Mouse (Mus musculus): ENCODE measurements around the gene Rspo1. TPM values are rescaled to one million over a fixed set of nuclear protein-coding genes. Genes with fewer than 3 reads are reported as not detected.
"Not testable (repeated sequence)": the region's sequence is repeated elsewhere in the genome, so short reads cannot be mapped to it uniquely, and the experiment has no call there.

Gene Rspo1
- total RNA-seq (2021): 1 to 10 TPM; 4.6 to 7.8 TPM
- long read RNA-seq, experiment 1, transcript Rspo1-201 (6 exons, 1,834 nt): major isoform, 11 of 11 reads
- long read RNA-seq, experiment 1, partial matches to known transcripts: 0 of 11 reads
- long read RNA-seq, experiment 1, other reads (novel, unspliced or antisense): 0 of 11 reads
- long read RNA-seq, experiment 2, transcript Rspo1-201 (6 exons, 1,834 nt): major isoform, 11 of 12 reads
- long read RNA-seq, experiment 2, partial matches to known transcripts: 0 of 12 reads
- long read RNA-seq, experiment 2, other reads (novel, unspliced or antisense): 1 of 12 reads

DNA sequence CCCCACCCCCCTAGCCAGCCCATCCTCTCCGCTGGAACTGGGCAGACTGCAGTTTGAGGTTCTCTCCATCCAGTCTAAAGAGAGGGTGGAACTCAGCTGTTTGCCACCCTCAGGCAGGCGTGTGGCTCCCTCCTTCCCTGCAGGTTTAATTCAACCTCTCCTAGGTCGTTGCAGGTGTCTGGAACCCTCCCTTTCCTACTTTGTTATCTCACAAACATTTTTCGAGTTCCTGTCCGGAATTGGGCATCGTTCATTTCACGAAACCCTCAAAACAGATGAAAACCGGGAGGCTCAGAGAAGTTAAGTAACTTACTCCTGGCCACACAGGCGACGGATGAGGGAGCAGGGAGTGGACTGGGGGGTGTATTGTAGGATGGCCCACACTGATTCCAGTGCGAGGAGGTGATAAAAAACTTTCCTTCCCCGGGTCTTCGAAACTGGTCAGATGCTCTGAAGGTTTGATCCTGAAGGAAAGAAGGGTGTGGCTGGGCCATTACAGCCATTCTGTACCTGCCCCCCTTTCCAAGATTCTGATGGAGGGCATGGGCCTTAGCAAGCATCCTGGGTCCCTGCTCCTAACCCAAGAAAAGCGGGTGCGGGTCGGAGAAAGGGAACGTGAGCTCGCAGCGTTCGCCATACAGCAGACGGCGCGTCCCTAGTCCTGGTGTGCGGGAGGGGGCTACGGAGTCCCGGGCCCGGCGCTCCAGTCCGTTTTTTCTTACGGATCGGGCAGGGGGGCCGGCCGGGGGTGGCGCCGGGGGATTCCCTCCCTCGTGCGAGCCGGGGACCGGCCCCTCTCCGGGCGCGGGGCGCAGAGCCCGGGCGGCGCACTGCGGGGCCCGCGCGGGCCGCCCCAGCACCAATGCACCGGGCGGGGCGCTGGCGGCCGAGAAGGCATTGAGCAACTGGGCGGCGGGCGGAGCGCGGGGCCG is at the start of gene Rspo1:
Gene Rspo1, plus strand, starts transcription at position 760 of the 932 bp plus-strand sequence.
- DNase-seq (ENCODE audit: low spot score in 2 of 2): peak in 1 of 2 experiments; percentile 4

DNA sequence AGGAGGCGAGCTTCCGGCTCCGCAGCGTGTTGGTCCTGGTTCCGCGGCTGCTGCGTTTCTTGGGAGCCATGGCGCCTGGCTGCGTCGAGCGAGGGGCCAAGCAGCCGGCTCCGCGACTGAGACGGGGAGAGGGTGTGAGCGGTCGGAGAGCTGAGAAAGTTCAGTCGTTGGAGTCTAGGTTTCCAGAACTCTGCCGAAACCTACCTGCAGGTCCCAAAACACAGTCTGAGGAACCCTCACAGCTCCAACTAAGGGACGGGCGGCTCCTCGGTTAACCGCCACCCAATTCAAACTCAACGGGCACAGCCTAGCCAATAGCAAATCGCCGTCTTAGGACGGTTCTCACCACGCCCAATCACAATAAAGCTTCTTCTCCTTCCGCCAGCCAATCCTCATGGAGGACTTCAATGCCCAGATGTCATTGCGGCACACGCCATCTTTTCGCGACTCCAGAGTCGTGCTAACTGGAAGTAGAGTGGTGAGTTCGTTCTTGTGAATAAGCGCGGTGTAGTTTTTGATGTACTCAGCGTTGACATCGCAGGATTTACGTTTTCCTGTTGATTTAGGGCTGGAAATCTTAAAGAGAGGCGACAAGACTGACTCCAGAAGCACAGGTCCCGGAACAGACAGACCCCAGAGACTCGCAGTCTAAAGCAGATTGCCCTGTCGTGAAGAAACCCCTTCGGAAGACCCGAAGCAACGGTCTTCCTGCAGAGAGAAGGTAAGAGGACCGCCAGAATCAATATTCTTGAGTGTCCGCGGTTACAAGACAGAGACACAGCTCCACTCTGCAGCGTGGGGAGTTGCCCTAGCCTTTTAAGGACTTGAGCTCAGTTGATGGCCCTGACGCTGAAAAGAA is 49.4 kb upstream of the Rspo1 start, which contains the start of gene 9930104L06Rik:
Gene 9930104L06Rik, plus strand, starts transcription at position 436 of the 859 bp plus-strand sequence.
- DNase-seq (ENCODE audit: low spot score in 2 of 2): peak; percentile 88 to 93

DNA sequence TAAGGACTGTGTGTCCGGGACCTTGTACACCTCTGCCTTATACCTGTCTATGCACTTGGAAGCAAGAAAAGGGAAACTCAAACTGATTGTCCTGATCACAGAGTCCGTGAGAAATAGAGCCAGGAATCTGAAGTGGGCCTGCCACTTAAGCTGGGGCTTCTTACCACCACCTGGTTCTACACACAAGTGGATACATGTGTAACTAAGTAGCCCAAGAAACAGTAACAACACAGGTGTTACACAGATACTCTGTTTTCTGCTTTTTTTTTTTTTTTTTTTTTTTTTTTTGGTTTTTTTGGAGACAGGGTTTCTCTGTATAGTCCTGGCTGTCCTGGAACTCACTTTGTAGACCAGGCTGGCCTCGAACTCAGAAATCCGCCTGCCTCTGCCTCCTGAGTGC is 47.0 kb upstream of the Rspo1 start, which contains the start of gene Cdca8:
Gene Cdca8, minus strand, starts transcription at position 101 of the 400 bp plus-strand sequence.
- not testable (repeated sequence) for DNase-seq (ENCODE audit: low spot score in 2 of 2)

DNA sequence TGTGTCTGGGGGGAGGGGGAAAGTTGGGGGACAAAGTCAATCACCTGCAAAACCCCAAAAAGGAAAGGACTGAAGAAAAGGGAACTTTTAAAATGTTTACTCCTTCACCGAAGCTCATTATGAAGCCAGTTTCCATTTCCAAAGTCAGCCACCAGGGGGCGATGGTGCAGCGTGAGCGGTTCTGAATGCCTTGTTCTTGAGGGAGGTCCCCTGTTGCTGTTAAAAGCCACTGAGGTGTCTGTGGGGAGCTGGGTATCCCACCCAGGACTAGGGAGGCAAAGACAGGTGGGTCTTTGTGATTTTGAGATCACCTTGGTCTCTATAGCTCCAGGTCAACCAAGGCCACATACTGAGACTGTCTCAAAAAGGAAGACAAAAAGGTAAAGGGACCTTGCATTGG is 43.2 kb upstream of the Rspo1 start:
- DNase-seq (ENCODE audit: low spot score in 2 of 2): peak; percentile 78 to 83

DNA sequence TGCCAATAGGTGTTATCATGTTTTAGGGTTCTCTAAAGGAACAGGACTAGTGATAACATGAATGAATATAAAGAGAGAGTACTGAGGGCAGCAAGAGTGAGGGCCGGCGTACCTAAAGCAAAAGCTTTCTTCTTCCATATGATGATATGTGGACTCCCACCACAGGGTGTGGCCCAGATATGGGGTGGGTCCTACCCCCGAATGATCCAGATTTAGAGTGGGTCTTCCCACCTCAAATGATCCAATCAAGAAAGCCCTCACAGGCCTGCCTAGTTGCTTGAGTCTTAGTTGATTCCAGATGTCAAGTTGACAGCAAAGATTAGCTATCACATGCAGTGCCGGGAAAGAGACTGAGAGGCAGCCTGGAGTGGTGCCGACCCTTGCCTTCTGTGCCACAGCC is 42.4 kb upstream of the Rspo1 start:
- no peak for DNase-seq (ENCODE audit: low spot score in 2 of 2)

DNA sequence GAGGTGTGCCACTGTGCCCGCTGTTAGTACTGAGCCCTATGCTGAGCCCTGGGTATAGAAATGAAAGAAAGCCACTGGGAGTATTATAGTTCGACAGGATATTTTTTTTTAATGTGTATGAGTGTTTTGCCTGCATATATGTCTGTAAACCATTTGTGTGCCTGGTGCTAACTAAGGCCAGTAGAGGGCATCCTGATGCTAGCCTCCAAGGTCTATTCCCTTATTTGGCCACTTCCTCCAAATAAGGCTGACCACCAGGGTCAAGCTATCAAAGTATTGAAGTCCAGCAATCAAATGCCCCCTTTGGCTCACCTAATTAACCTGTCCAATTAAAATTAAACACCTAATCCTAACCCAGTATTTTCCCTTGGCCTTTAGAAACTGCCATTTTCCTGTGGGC is 41.3 kb upstream of the Rspo1 start:
- no peak for DNase-seq (ENCODE audit: low spot score in 2 of 2)

DNA sequence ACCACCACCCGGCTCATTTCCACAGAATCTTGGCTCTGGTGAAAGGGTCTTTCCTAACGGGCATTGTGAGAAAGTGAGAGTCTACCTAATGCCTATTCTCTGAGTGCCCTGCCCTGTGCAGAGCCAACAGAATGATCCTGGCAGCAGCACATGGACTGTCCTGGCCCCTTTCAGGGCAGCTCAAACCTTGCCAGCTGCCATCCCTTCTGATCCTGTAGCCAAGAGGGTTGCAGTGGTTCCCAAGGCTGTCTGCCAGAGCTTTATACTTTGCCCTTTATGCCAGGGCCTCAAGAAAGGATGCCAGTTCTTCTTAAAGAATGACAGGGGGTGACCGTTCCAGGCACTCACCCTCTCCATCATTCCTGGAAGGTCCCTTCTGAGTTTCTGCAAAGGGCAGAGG is 36.7 kb upstream of the Rspo1 start:
- DNase-seq (ENCODE audit: low spot score in 2 of 2): no peak

DNA sequence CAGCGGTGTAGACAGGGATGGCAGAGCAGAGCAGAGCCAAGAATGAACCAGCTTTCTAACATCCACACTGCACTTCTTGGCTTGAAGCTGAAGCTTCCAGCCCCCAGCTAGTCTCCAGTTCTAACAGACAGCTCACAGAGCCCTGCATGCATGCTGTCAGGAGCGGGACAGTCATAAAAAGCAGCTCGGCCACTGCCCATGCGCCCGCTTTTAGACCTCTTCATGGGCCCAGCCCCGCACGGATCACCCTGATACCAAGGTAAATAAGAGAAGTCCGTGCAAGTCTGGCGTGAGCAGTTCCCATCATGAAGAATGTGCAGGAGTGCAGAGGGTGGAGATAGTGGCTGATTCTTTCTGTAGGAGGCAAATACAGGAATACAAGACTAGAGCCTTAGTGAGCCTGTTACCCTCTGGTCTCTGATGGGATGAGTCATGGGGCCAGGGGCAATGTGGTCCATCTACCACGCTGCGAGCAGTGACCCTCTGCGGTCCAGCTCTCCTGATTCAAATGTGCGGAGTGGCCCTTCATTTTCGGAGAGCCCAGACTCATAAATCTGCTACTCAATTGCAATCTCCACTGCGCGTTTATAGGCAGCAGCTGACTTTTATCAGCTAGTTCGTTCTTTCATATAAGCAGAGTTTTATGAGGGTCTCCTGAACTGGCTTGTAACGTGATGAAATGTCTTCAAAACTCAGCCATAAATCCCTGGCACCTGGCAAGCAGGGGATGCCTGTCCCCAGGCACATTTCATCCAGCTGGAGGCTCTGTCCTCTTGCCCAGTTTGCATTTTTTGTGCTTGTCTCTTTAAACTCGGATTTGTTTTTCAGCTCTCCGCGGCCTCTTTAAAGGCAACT is 35.8 kb upstream of the Rspo1 start:
- DNase-seq (ENCODE audit: low spot score in 2 of 2): no peak

DNA sequence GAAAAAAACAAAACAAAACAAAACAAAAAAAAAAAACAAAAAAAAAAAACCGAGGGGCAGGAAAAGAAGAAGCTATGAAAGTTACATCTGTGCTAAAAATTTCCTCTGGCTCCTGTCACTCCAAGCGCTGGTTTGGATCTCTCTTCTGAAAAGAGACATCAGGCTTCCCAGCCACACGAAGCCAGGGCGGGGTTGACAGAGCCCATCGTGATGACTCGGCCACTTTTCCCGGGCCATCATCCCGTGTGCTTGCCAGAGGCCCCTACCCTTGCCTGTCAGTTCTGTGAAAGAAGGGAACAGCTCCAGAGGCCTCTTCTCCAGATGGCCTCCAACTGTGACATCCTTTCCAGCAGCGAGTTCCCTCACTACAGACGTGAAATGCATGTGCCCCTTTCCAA is 35.2 kb upstream of the Rspo1 start:
- no peak for DNase-seq (ENCODE audit: low spot score in 2 of 2)

DNA sequence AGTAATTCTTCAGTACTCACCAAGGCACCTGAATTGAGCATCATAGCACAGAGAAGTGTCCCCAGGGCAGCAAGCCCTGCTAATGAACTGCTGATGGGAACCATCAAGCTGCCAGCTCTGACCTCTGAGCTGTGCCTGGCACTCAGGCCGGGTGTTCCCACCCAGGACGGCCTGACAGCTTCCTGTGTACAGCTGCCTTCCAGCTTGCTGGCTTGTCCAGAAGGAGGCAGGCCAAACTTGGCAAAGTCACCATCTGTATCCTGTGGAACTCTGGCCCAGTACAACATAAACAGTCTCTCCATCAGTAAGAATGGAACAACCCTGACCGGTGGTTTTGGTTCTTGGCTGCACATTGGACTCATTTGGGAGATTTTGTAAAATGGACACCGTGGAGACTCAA is 32.7 kb upstream of the Rspo1 start:
- no peak for DNase-seq (ENCODE audit: low spot score in 2 of 2)

DNA sequence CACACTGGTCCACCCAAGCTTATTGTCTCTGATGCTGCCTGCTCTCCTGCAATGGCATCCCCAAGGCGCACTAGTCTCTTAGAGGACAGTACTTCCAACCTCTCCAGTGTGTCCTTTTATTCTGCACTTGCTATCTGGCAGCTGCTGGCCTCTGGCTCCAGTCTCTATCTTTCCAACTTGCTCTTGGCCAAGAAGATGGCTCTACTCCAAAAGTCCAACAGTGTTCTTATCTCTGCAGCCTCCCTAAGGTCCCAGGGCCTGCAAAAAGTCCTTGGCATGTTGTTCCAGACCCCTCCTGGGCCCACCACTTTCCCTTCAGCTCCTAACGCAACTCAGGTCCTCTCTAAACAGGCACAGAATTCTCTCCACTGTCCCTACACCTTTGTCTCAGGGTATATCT is 28.9 kb upstream of the Rspo1 start:
- DNase-seq (ENCODE audit: low spot score in 2 of 2): no peak

DNA sequence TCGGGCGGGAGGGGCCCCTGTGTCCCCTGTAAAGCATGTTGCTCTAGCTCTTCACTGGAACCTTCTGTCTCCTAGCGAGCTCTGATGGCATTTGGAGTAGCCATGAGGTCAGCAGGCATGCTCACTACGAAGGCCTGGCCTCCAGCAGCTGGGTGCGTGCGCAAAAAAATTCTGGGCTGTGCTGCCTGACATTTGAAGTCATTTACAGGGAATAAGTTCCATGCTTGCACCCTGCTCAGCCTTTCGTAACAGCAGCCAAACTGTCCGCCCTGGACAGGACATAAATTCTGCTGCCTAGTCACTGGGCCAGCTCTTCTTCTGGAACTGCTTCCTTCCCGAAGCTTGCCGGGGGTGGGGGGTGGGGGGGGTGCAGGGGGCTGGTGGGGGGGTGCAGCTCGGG is 27.2 kb upstream of the Rspo1 start:
- peak; percentile 31 to 37 for DNase-seq (ENCODE audit: low spot score in 2 of 2)

DNA sequence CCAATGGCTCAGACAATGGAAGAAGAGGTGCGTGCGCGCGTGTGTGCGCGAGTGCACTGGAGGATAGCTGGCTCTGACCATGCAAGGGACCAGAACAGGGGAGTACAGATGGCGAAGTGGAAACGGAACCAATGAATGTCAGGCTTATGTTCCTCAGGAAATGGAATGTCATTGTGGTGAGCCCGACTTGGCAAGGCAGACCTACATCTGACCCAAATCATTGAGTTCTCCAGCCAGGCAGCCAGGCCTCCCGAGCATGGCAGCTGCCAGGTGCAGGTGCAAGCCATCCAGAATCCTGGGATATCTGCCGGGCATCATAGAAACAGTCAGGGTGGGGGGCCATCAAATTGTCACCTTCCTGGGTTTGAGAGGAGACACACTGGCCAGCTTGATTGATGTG is 25.3 kb upstream of the Rspo1 start:
- DNase-seq (ENCODE audit: low spot score in 2 of 2): no peak

DNA sequence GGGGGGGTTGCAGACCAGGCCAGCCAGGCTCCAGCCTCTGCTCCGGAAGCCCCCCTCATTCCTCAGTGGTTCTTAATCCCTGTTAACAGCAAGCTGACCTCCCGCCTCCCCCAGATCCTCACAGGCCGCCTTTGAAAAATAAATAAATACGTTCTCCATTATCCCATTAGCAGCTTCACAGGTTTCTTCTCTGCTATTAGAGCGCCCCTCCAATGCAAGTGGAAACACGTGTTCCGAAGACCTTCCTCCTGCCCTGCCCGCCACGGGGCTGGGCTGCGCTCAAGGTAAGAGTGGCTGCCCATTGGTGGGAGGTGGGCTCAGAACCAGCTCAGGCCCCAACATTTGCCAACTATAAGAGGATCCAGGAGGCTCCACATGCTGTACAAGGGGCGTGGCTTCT is 23.7 kb upstream of the Rspo1 start:
- DNase-seq (ENCODE audit: low spot score in 2 of 2): no peak

DNA sequence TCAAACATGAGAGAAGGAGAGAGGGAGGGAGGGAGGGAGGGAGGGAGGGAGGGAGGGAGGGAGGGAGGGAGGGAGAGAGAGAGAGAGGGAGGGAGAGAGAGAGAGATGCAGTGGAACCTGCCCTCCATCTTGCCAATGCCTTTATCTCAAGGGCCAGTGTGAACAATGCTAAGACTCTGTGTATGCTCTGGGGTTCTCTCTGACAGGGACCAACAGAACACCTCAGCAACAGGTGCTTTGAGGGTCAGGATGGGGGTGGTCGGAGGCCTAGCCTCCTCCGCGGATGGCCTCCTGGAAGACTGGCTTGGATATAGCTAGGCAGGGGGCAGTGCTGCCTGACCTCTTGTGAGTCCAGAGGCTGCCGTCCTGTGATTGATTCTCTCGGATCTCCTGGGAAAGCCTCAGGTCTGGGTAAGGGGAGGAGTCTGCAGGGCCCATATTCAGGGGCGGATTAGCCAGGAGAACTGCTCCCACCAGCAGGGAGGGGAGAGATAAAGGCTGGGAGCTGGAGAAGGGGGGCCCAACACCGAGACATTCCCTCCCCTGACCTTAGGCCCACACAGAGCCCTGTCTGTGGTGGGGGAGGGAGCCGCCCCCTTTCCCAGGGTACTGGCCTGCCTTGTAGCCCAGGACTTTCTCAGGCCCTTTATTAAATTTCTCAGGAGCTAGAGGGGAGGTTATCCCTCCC is 21.2 kb upstream of the Rspo1 start:
- DNase-seq (ENCODE audit: low spot score in 2 of 2): no peak

DNA sequence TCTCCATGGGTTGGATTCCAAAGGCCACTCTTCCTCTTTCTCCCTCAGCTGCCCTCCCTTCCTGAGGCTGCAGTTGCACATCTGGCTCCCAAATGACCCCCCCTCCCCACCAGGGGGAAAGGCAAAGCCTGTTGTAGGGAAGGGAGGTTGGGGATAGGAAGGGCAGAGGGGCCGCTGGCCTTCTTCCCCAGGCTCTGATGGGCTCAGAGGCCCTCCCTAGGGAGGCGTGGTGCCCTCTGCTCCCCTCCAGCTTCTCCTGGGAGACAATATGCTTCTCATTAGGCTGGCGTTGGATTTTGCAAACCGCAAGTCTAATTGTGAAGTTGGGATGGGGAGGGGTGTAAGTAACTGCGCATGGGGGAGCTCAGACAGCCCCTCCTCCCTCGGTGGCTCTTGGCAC is 17.5 kb upstream of the Rspo1 start:
- DNase-seq (ENCODE audit: low spot score in 2 of 2): no peak

DNA sequence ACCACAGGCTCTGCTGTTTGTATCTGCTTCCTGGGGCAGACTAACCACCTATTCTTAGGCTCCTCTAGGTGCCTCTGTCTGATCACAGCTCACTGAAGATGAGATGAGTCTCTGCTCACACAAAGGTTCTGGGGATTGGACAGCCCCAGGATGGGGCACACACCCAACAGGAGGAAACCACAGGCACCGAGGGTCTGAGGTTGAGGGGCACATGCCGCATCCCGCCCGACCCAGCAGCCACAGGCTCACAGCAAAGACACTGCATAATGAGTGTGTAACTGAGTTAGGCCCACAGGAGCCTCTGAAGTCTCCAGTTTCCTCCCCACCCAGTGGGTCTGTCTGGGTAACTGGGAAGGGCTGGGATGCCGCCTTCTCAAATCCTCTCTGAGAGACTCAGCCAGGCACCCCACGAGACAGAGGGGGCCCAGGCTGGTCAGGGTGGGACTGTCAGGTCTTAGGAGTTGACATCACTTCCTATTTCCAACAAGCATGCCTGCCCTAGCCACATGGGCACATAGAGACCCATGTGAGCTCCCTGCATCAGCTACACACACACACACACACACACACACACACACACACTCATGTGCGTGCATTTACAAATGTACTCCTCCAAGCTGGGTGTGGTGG is 16.9 kb upstream of the Rspo1 start:
- no peak for DNase-seq (ENCODE audit: low spot score in 2 of 2)

DNA sequence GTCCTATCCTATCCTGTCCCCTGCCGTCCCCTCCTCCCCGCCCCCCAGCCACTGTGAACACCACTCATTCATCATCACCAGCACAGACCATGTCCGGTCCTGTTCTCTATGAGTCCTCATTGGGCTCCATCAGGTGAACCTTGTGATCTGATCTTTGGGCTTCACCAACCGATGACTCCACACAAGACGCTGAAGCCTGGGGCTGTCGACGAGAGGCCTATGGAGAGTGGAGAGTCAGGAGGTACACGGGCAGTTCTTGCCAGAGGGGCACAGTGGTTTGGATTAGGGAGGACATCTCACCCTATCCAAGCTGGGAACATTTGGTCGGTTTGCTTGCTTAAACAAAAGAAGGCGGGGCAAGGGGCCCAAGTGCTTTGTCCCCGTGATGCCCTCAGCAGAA is 16.0 kb upstream of the Rspo1 start:
- no peak for DNase-seq (ENCODE audit: low spot score in 2 of 2)

DNA sequence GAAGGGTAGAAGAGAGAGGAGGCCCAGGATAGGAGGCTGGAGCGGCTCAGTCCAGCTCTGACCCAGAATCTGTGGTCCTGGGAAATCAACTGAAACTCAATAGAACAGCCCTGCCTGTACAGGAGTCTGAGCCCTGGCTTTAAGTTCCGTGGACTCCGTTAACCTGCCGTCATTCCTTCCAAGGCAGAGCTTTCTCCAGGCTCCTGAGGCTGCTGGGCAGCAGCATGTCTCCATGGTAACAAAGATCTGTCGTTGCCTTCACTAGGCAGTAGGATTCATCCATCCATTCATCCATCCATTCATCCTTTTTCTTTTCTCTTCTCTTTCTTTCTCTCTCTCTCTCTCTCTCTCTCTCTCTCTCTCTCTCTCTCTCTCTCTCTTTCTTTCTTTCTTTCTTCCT is 15.6 kb upstream of the Rspo1 start:
- DNase-seq (ENCODE audit: low spot score in 2 of 2): no peak
